Mouse (Mus musculus) colon, adult 2 months (tissue): ENCODE measurements around the gene Bpifa6. TPM values are rescaled to one million over a fixed set of nuclear protein-coding genes. Genes with fewer than 3 reads are reported as not detected.

ENCODE experiments used
- polyA plus RNA-seq: library from polyadenylated mRNA; depleted of rRNA; stranded (reverse); fragments of >200 nt; gene quantifications from 2 replicates; pipeline ENCODE4 v1.2.3, GENCODE M21; 2012; rRNA removed

Gene Bpifa6
- polyA plus RNA-seq: not detected in 2 replicates

GRCm38 (mm10) chr2:153974582-153974981, at the start of gene Bpifa6:
Bpifa6 (plus strand) TSS chr2:153974945.

DNA sequence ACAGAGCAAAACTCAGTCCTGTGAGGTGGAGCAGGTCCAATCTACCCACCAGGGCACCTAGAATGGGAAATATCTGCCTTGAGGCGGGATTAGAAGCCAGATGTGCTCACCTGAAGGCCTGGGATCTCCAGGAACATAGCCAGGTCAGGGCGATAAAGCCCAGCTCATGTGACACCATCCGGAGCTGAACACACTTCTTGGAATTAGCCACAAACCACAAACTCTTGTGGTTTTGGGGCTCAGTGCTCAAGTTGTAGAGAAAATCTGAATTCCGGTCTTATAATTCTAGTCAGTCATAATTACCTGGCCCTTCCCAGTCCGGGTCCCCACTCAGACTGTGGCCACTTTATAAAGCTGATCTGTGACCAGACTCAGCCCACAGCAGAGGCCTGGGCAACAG, 36.9 kb upstream of the Bpifa6 start, which contains the start of gene Bpifb4:
Gene Bpifb4 (plus strand): TSS at position 370 of the 400 bp plus-strand sequence.

DNA sequence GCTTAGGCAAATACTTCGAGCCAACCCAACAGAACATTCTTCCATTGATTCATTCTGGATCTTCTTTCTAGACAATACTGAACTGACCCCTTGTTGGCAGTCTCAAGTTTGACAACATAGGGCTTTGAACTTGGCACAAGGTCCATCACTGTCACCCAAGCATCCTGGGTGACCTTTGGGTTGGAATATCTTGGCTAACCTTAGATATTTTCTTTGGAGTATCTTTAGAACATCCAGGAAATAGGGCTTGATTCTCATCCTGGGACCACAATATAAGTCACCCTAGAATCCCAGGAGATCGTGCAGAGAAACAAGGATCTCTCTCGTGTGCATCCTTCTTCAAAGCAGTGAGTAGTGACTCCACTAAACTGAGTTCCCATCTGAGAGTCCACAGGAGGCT, 33.2 kb downstream of the Bpifa6 start, which contains the start of gene Bpifa2:
Gene Bpifa2 (plus strand): TSS at position 301 of the 400 bp plus-strand sequence.

Other genes with a start within 250 kb of the Bpifa6 start
- gene Mapre1, start 233.7 kb upstream of the Bpifa6 start, polyA plus RNA-seq: 5.9 and 6.9 TPM in 2 replicates
- 0.17 and 0.20 TPM in 2 replicates for gene Efcab8, start 195.0 kb upstream of the Bpifa6 start, polyA plus RNA-seq
- not detected in 2 replicates for gene Sun5, start 103.9 kb upstream of the Bpifa6 start, polyA plus RNA-seq
- not detected in 2 replicates for gene Bpifb2, start 99.9 kb upstream of the Bpifa6 start, polyA plus RNA-seq
- gene Bpifb6, start 74.6 kb upstream of the Bpifa6 start, polyA plus RNA-seq: not detected in 2 replicates
- gene Bpifb3, start 56.7 kb upstream of the Bpifa6 start, polyA plus RNA-seq: 0.06 TPM in 1 of 2 replicates, not detected in the other
- not detected in 2 replicates for gene Bpifb4, start 36.7 kb upstream of the Bpifa6 start, polyA plus RNA-seq
- not detected in 2 replicates for gene Bpifa2, start 33.3 kb downstream of the Bpifa6 start, polyA plus RNA-seq
- not detected in 2 replicates for gene Bpifa3, start 155.4 kb downstream of the Bpifa6 start, polyA plus RNA-seq
- gene Bpifa1, start 167.9 kb downstream of the Bpifa6 start, polyA plus RNA-seq: 0.25 TPM in 1 of 2 replicates, not detected in the other
- gene Bpifa5, start 187.7 kb downstream of the Bpifa6 start, polyA plus RNA-seq: not detected in 2 replicates
- gene Bpifb1, start 215.9 kb downstream of the Bpifa6 start, polyA plus RNA-seq: not detected in 2 replicates
- 0.13 TPM in 1 of 2 replicates, not detected in the other for gene Bpifb5, start 248.8 kb downstream of the Bpifa6 start, polyA plus RNA-seq